Mouse (Mus musculus) neural tube, embryonic 15.5 days (tissue): ENCODE data around the gene Wbp4. TPM values are rescaled to one million over a fixed set of nuclear protein-coding genes. Genes with fewer than 3 reads are reported as not detected.
"Not testable (repeated sequence)": the region's sequence is repeated elsewhere in the genome, so short reads cannot be mapped to it uniquely, and the experiment has no call there.

Experiments
- ATAC-seq: fragments of 200-750 bp; cut with Nextera tagmentation; 2 replicates; pipeline ENCODE4 v1.8.0; 2017; ENCODE audit warnings: mild to moderate bottlenecking, moderate TSS enrichment, moderate library complexity; ENCODE audit not compliant: low FRiP score
- H3K27ac ChIP-seq: fragments of 300-500 bp; sonication (generic); replicated peaks from 2 replicates; pipeline ENCODE4 v1.5.1; 2015; ENCODE audit warnings: mild to moderate bottlenecking, inconsistent platforms
- H3K27me3 ChIP-seq: fragments of 300-500 bp; sonication (generic); replicated peaks from 2 replicates; pipeline ENCODE4 v1.6.1; 2015; ENCODE audit warnings: inconsistent platforms
- H3K36me3 ChIP-seq: fragments of 300-500 bp; sonication (generic); 2 replicates; pipeline ENCODE4 v1.6.1; 2015; ENCODE audit warnings: inconsistent platforms
- H3K4me1 ChIP-seq: fragments of 300-500 bp; sonication (generic); 2 replicates; pipeline ENCODE4 v1.6.1; 2015; ENCODE audit warnings: inconsistent platforms
- H3K4me2 ChIP-seq: fragments of 300-500 bp; sonication (generic); 2 replicates; pipeline ENCODE4 v1.6.1; 2015; ENCODE audit warnings: inconsistent platforms, mild to moderate bottlenecking, moderate library complexity
- H3K4me3 ChIP-seq: fragments of 300-500 bp; sonication (generic); replicated peaks from 2 replicates; pipeline ENCODE4 v1.5.1; 2015; ENCODE audit warnings: mild to moderate bottlenecking, inconsistent platforms
- H3K9ac ChIP-seq: fragments of 300-500 bp; sonication (generic); replicated peaks from 2 replicates; pipeline ENCODE4 v1.6.1; 2015; ENCODE audit warnings: mild to moderate bottlenecking, inconsistent platforms
- H3K9me3 ChIP-seq: fragments of 300-500 bp; sonication (generic); replicated peaks from 2 replicates; pipeline ENCODE4 v1.6.1; 2016; ENCODE audit warnings: inconsistent platforms
- WGBS: fragments of 180-500 bp; shearing (Covaris S2); methylation state at CpG from one replicate; pipeline ENCODE4 v1.1.7; 2015; ENCODE audit warnings: mixed read lengths; 5-methylcytosine and 5-hydroxymethylcytosine counted together
- polyA plus RNA-seq: library from polyadenylated mRNA; unstranded; fragments of >200 nt; fragmentation: Nextera tagmentation; extraction: Ambion mirVana; gene quantifications from 2 replicates; pipeline ENCODE4 v1.2.1, GENCODE M21; 2015

Wbp4 gene
- polyA plus RNA-seq, 1 experiment from 2014 or later: 41.8 TPM

DNA sequence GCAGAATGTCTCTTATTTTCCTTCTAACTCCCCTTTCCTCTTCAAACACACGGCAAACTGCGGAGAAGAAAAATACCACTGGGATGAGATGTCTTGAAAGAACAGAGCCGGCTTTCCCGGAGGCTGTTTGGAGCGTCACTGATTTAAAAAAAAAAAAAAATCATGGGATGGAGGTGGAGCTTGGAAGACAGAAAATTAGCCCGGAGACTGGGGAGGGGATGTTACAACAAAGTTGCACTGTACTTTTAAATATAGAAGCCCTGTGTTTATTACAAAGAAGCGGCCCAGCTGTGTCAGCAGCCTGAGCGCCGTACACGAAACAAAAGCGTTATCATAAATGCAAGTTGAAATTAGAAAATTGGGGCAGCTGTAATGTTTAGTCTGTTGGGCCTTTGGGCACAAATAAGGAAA lies 936 bp upstream of the Wbp4 start:
- Histone ChIP-seq H3K4me3 (peak overlapping the region; percentile 98), H3K4me2 (peak overlapping the region; percentile 65), H3K4me1 (peaks cover 38% of the 10 kb centered on the region), H3K9me3 (no peaks in the 10 kb centered on the region), H3K9ac (peak overlapping the region; percentile 97), H3K36me3 (0 out of 2 replicates have a peak, but pooled peaks cover 5% of the 10 kb centered on the region), H3K27me3 (no peaks in the 10 kb centered on the region), H3K27ac (peak overlapping the region; percentile 100)
- WGBS: under 1% methylated on average over 11 of the region's 11 CpGs
- no peak for ATAC-seq

DNA sequence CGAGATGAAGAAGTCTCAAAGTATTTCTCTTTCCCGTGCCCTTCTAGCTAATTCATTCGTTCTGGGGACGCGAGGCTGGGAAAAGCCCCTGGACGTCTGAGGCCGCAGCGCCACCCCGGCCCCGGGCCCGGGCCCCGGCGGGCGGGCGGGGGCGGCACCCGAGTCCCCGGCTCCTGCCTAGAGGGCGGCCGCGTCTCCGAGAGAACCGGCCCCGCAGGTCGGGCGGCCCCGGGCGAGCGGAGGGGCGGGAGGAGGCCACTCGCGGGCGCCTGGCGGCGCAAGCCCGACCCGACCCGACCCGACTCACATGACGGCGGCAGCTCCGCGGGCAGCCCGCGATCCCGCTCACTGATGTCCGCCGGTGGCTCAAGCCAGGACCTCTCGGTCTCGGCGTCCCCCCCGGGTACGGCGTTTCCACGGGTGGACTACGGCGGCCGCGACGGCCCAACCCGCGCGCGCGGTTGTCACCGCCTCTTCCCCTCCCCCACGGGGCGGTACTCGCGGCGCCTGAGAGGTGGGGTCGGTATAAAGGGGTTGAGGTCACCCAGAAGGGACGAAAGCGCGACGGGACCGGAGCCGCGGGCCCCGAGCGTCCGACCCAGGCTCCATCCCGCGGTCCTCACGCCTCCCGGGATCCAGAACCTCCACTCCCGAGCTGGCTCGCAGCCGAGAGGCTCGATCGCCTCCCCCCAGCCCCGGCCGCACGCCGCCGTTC lies 539 bp downstream of the Wbp4 start, which contains the start of gene Elf1:
TSS of gene Elf1 (plus strand) at position 571 of the 715 bp plus-strand sequence.
- H3K9ac ChIP-seq: peak within 1 kb of the TSS; percentile 97
- peaks cover 10% of the 10 kb centered on the region for H3K36me3 ChIP-seq
- no peaks in the 10 kb centered on the region for H3K9me3 ChIP-seq
- peak; percentile 86 for ATAC-seq
- under 1% methylated on average over 85 of the region's 96 CpGs for WGBS
- peak within 1 kb of the TSS; percentile 65 for H3K4me2 ChIP-seq
- no peaks in the 10 kb centered on the region for H3K27me3 ChIP-seq
- H3K4me1 ChIP-seq: peaks cover 30% of the 10 kb centered on the region
- H3K4me3 ChIP-seq: peak within 1 kb of the TSS; percentile 98
- H3K27ac ChIP-seq: peak within 1 kb of the TSS; percentile 100

DNA sequence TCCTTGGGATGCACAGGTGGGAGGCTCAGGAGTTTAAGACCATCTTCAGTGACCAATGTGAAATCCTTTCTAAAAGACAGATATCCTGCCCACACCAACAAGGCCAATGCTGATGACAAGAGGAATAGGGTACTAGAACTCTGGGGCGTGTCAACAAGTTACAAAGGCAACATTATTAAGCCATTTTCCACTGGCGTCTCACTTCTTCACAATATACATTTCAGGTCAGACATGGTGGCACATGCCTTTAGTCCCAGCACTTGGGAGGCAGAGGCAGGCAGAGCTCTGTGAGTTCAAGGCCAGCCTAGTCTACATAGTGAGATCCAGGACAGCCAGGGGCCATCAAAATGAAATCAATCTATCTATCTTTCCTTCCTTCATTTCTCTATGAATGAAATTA lies 7.9 kb downstream of the Wbp4 start:
- H3K4me1 ChIP-seq: 0 out of 2 replicates have a peak, but pooled peaks cover 2% of the 10 kb centered on the region

DNA sequence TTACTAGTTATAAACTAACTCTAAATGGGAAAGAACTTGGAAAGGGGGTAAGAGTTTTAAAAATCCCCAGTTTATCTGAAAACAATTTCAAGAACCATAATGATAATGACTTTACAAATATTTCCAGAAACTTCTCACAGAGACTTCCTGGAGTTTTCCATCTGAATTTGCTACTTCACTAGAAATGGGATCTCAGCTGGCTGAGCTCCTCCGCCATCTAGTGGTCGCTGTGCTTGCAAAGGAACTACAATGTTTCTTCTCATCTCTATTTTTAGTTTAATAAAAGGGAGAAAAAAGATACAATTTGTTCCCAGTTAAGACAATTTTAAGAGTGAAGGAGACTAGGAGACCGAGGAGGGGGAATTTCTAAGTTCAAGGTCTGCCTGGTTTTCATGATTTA lies 13.7 kb downstream of the Wbp4 start:
- no peaks in the 10 kb centered on the region for H3K9me3 ChIP-seq
- ATAC-seq: no peak
- 35% methylated on average over 3 of the region's 3 CpGs for WGBS
- no peak overlapping the region for H3K4me3 ChIP-seq
- H3K4me2 ChIP-seq: no peak overlapping the region
- no peaks in the 10 kb centered on the region for H3K27me3 ChIP-seq
- H3K36me3 ChIP-seq: peaks cover 77% of the 10 kb centered on the region
- no peak overlapping the region for H3K9ac ChIP-seq
- H3K4me1 ChIP-seq: no peaks in the 10 kb centered on the region
- no peak overlapping the region for H3K27ac ChIP-seq

More for the DNA sequence above, 7.9 kb downstream of the Wbp4 start:
- Histone ChIP-seq H3K27me3 (no peaks in the 10 kb centered on the region), H3K27ac (no peak overlapping the region), H3K9ac (no peak overlapping the region), H3K4me2 (no peak overlapping the region), H3K9me3 (no peaks in the 10 kb centered on the region), H3K36me3 (peaks cover 70% of the 10 kb centered on the region), H3K4me3 (no peak overlapping the region)
- ATAC-seq: no peak
- WGBS: 92% methylated on average over 2 of the region's 2 CpGs

DNA sequence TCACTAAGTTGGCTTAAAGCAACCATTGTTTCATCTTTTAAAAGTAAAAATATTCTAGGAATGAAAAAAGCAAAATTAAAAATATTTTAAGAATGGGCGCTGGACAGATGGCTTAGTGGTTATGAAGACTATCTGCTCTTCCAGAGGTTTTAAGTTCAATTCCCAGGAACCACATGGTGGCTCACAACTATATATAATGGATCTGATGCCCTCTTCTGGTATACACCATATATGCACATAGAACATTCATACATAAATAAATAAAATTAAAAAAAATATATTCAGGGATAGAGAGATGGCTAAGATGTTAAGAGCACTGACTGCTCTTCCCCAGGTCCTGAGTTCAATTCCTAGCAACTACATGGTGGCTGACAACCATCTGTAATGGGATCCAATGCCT lies 15.7 kb downstream of the Wbp4 start:
- no peaks in the 10 kb centered on the region for H3K27me3 ChIP-seq
- no peak overlapping the region for H3K4me3 ChIP-seq
- H3K9ac ChIP-seq: no peak overlapping the region
- no peaks in the 10 kb centered on the region for H3K4me1 ChIP-seq
- no peak overlapping the region for H3K4me2 ChIP-seq
- WGBS: 86% methylated on average over 1 of the region's 1 CpGs
- no peak for ATAC-seq
- no peaks in the 10 kb centered on the region for H3K9me3 ChIP-seq
- peaks cover 73% of the 10 kb centered on the region for H3K36me3 ChIP-seq
- no peak overlapping the region for H3K27ac ChIP-seq

DNA sequence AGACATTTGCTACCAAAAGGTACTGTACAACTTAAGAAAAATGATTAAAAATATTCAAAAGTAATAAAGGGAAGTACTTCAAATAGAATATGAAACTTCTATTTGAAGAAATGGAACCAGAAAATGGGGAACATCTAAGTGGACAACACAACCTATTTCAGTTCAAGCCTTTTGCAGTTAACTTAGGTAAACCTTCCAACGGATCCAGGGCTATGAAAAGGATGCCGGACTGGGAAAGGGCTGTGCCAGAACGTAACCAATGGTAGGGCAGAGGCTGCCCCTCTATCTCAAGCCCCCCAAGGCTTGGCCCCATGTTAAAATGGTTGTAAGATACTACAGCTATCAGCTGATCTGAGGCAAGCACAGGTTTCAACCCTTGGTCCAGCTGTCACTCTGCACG lies 20.3 kb downstream of the Wbp4 start:
- no peaks in the 10 kb centered on the region for H3K4me1 ChIP-seq
- no peak for ATAC-seq
- 95% methylated on average over 4 of the region's 4 CpGs for WGBS
- no peak overlapping the region for H3K27ac ChIP-seq
- no peaks in the 10 kb centered on the region for H3K9me3 ChIP-seq
- H3K36me3 ChIP-seq: peaks cover 42% of the 10 kb centered on the region
- H3K4me3 ChIP-seq: no peak overlapping the region
- no peaks in the 10 kb centered on the region for H3K27me3 ChIP-seq
- no peak overlapping the region for H3K4me2 ChIP-seq
- no peak overlapping the region for H3K9ac ChIP-seq

DNA sequence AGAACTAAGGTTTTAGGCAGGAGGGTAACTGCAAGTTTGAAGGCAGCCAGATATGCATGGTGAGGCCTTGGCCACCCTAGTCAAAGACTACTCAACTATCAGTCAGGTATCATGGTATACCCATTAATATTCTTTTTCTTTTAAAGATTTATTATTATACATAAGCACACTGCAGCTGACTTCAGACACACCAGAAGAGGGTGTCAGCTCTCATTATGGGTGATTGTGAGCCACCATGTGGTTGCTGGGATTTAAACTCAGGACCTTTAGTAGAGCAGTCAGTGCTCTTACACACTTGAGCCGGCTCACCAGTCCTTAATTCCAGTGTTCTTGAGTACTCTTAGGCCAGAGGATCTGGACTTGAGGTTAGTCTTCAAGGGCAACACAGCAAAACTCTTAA lies 20.9 kb downstream of the Wbp4 start:
- H3K27me3 ChIP-seq: no peaks in the 10 kb centered on the region
- H3K9me3 ChIP-seq: no peaks in the 10 kb centered on the region
- 94% methylated on average over 1 of the region's 1 CpGs for WGBS
- no peak overlapping the region for H3K27ac ChIP-seq
- no peak for ATAC-seq
- peaks cover 37% of the 10 kb centered on the region for H3K36me3 ChIP-seq
- no peak overlapping the region for H3K4me2 ChIP-seq
- H3K4me1 ChIP-seq: no peaks in the 10 kb centered on the region
- H3K9ac ChIP-seq: no peak overlapping the region
- H3K4me3 ChIP-seq: no peak overlapping the region

DNA sequence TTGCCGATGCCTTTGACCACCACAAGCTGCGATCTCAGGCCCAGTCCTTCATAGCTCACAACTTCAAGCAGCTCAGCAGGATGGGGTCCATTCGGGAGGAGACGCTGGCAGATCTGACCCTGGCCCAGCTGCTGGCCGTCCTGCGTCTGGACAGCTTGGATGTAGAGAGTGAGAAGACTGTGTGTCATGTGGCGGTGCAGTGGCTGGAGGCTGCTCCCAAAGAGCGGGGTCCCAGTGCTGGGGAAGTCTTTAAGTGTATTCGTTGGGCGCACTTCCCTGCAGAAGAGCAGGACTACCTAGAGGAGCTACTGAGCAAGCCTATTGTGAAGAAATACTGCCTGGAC lies 28.8 kb downstream of the Wbp4 start:
- not testable (repeated sequence) for H3K27ac ChIP-seq, H3K9ac ChIP-seq, H3K27me3 ChIP-seq, H3K4me2 ChIP-seq, H3K9me3 ChIP-seq, H3K36me3 ChIP-seq, H3K4me1 ChIP-seq, H3K4me3 ChIP-seq
- WGBS: 94% methylated on average over 8 of the region's 10 CpGs
- ATAC-seq: peak; percentile 22; the same call in 1 of the 2 replicates

DNA sequence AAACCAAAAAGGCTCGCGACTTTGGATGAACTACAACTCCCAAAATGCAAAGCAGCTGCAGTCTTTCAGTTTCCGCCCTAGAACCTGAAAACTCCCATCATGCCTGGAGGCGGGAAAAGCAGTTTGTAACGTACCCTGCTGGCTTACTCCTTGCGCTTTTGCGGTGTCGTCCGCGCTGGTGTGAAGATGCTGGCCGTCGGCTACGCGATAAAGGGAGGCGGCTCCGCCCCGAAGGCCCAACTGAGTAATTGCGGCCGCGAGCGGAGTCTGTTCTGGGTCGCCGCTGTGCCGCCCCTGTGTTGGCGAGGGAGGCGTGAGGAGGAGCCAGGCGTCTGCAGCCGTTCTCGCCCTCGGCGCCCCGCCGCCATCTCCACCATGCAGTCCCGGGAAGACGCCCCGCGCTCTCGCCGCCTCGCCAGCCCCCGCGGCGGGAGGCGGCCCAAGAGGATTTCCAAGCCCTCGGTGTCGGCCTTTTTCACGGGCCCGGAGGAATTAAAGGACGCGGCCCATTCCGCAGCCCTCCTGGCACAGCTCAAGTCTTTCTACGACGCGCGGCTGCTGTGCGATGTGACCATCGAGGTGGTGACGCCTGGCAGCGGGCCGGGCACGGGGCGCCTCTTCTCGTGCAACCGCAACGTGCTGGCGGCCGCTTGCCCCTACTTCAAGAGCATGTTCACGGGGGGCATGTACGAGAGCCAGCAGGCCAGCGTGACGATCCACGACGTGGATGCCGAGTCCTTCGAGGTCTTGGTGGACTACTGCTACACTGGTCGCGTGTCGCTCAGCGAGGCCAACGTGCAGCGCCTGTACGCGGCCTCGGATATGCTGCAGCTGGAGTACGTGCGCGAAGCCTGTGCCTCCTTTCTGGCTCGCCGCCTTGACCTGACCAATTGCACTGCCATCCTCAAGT lies 29.4 kb downstream of the Wbp4 start, which contains the start of gene Kbtbd6:
TSS of gene Kbtbd6 (plus strand) at position 155 of the 910 bp plus-strand sequence.
- not testable (repeated sequence) for H3K27me3 ChIP-seq, H3K9me3 ChIP-seq, H3K27ac ChIP-seq, H3K36me3 ChIP-seq, H3K4me1 ChIP-seq
- H3K4me3 ChIP-seq: peak within 1 kb of the TSS; percentile 58
- ATAC-seq: peak; percentile 92
- peak within 1 kb of the TSS; percentile 44 for H3K9ac ChIP-seq
- 12% methylated on average over 38 of the region's 89 CpGs for WGBS
- peak within 1 kb of the TSS; percentile 77 for H3K4me2 ChIP-seq

DNA sequence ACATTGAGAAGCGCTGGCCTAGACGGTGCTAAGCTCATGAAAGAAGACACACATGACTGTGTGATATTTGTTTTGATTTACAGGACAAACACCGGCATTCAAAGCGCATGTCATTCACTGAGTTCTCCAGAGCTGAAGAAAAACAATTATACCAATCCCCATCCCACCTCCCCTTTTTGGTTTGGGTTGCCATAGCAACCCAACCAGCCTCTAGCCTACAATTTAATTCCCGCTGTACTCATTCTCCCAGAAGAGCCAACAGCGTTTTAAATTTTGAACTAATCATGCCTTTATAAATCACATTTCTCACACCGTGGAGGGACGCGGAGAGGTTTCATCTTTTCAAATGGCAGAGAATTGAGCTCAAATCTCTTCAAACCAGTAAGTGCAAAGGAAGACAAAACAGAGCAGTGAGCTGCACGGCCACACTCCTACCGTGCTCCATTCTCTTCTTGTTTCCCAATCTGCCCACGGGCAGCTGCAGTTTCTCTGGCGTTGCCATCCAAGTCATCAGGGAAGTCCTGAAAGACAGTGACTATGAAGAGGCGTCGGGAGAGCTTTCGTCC lies 36.2 kb downstream of the Wbp4 start:
- Histone ChIP-seq H3K4me3 (peak overlapping the region; percentile 26), H3K9me3 (no peaks in the 10 kb centered on the region), H3K27me3 (no peaks in the 10 kb centered on the region), H3K27ac (peak overlapping the region; percentile 80), H3K9ac (no peak overlapping the region), H3K4me1 (peaks cover 12% of the 10 kb centered on the region), H3K4me2 (peak overlapping the region; percentile 53), H3K36me3 (no peaks in the 10 kb centered on the region)
- WGBS: 19% methylated on average over 16 of the region's 16 CpGs
- peak; percentile 77 for ATAC-seq

DNA sequence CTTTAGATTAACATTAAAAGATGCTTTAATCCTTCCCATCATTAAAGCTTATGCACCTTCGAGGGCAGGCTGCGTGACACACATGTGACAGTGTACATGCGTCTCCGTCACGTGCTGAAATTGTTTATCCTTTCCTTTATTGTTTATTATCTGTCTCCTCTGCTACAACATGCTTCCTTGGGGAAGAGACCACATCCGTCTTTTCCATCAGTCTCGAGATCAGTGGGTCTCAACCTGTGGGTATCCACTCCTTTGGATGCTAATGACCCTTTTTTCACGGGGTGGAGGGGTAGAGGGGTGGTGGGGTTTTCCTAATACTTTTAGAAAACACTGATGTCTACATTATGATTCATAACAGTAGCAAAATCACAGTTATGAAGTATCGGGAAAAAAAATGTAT lies 36.7 kb downstream of the Wbp4 start:
- ATAC-seq: peak; percentile 5
- Histone ChIP-seq H3K36me3 (no peaks in the 10 kb centered on the region), H3K4me2 (peak overlapping the region; percentile 53), H3K9ac (no peak overlapping the region), H3K27ac (peak overlapping the region; percentile 80), H3K4me1 (peaks cover 12% of the 10 kb centered on the region), H3K4me3 (peak overlapping the region; percentile 26; the same call in 1 of the 2 replicates), H3K27me3 (no peaks in the 10 kb centered on the region), H3K9me3 (no peaks in the 10 kb centered on the region)
- WGBS: 64% methylated on average over 9 of the region's 9 CpGs
